Mouse (Mus musculus) C2C12 (cell line): ENCODE measurements around the gene Gm42791.

Experiments used
- CTCF ChIP-seq: IDR thresholded peaks from one replicate; pipeline ENCODE4 v1.5.1; 2011; ENCODE audit not compliant: control insufficient read depth, insufficient read depth, insufficient read length
- MAX ChIP-seq: IDR thresholded peaks from one replicate; pipeline ENCODE4 v1.6.1; 2011; ENCODE audit warnings: mild to moderate bottlenecking, control low read depth
- MYOG ChIP-seq: IDR thresholded peaks from one replicate; pipeline ENCODE4 v1.6.1; 2011; ENCODE audit not compliant: control insufficient read depth, insufficient read length; ENCODE audit errors: extremely low read depth
- USF1 ChIP-seq: IDR thresholded peaks from one replicate; pipeline ENCODE4 v1.6.1; 2011; ENCODE audit warnings: low read depth, mild to moderate bottlenecking, control low read depth, moderate library complexity

DNA sequence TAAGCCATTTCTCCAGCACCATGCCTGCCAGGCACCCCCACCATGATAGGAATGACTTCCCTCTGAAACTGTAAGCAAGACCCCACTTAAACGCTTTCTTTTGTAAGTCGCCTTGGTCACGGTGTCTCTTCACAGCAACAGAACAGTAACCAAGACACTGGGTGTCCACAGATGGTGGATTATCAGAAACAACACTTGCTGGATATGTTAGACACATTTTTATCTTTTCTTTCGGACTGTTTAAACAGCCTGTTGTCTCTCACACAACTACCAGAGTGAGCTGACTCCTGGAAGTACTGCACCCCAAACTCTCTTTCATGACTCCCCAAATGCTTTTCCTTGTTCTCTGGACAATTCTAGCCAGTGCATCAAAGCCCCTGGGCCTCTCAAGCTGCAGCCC lies 104.7 kb downstream of the Gm42791 start:
- TF ChIP-seq MYOG (no peak), CTCF (no peak), MAX (no peak), USF1 (no peak)
